Comparison of ENCODE assay signal across 18 mouse cellular contexts in genomic region chr9:120618101-120618500, GRCm38 (mm10).
"Had no signal": no experiment of that assay in that cellular context is flagged by ENCODE, and none has a peak within 500 bp of the region (broad histone marks: within the 10 kb centered on the region; RNA-seq: fewer than 3 reads in every experiment).

No protein-coding gene starts in this region.

- H3K4me2 ChIP-seq: lung, embryonic 14.5 days; neural tube, embryonic 13.5 days; neural tube, embryonic 15.5 days had no signal

- ATAC-seq: midbrain, embryonic 16.5 days had no signal

- H3K36me3 ChIP-seq: midbrain, embryonic 12.5 days; neural tube, embryonic 13.5 days; neural tube, embryonic 15.5 days had no signal

- H3K27ac ChIP-seq: liver, embryonic 14.5 days; neural tube, embryonic 13.5 days; neural tube, embryonic 15.5 days had no signal

- DNase-seq: lung, adult 18-20 months; lung, embryonic 14.5 days; lung, postnatal 10 days; lung, postnatal 4 days; retina, postnatal 1 day; right cerebral cortex, adult 18-20 months; right cerebral cortex, postnatal 25 days; right cerebral cortex, postnatal 4 days; spleen, adult 18-20 months; thymus, adult 18-20 months; thymus, postnatal 14 days; thymus, postnatal 36 days had no signal

- H3K9ac ChIP-seq: liver, embryonic 14.5 days; lung, embryonic 14.5 days; midbrain, embryonic 12.5 days; neural tube, embryonic 13.5 days; neural tube, embryonic 15.5 days had no signal

- H3K27me3 ChIP-seq: midbrain, embryonic 12.5 days; neural tube, embryonic 15.5 days had no signal

- H3K4me3 ChIP-seq: midbrain, embryonic 12.5 days; myocyte; neural tube, embryonic 13.5 days; neural tube, embryonic 15.5 days had no signal
